Mouse (Mus musculus) frontal cortex, adult 2 months (tissue): ENCODE results near the gene Slc39a11. TPM values are rescaled to one million over a fixed set of nuclear protein-coding genes. Genes with fewer than 3 reads are reported as not detected.

ENCODE experiments used
- DNase-seq, 2 experiments: peaks; one replicate each; pipeline ENCODE4 v3.0.0; 2022; ENCODE audit warnings: low spot score in 1 of 2; ENCODE audit errors: extremely low spot score in 1 of 2
- polyA plus RNA-seq: library from polyadenylated mRNA; depleted of rRNA; stranded (reverse); fragments of >200 nt; gene quantifications from 2 replicates; pipeline ENCODE4 v1.2.3, GENCODE M21; 2012

Slc39a11 gene
- polyA plus RNA-seq, 1 experiment: 12.3 TPM

- no peak for DNase-seq
These were observed 224.0 kb downstream of the Slc39a11 start for GRCm38 (mm10) chr11:113425882-113426281.

GRCm38 (mm10) chr11:113425454-113425853 lies 224.4 kb downstream of the Slc39a11 start:
- DNase-seq: no peak

DNA sequence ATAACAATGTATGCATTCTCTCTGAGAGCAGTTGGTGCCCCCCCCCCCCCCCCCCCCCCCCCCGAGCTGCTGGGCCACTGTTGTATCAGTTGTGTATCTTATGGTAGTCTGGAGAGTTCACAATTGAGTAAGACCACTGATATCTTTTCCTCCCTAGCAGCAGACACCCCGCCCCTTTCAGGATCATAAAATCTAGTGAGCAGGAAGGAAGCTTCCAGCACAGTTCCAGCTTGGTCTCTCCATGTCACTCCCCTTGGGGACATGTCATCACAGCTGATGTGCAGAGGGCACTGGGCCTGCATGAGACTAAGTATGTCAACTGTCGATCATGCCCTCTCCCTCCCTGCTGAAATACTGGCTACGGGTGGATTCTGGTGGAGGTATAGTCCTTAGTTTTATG lies 225.1 kb downstream of the Slc39a11 start:
- no peak for DNase-seq

DNA sequence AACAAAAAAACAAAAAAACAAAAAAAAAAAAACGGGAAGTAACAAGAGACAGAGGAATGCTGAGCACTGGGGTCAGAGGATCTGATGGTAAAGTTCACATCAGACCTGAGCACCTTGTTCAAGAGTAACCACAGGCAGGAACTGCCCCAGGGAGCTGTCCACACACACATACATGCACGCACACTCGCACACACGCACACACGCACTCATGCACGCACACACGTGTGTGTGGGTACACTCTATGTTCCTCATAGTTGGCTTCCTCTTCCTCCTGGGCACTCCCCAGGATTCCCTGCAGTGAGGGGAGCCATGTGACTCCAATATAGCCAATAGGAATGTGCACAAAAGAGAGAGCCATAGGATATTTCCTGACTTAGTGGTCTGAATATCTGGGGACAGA lies 227.3 kb downstream of the Slc39a11 start:
- no peak for DNase-seq

- DNase-seq: peak; percentile 38 to 70
These were observed 230.8 kb downstream of the Slc39a11 start for GRCm38 (mm10) chr11:113418921-113419655.

- no peak for DNase-seq
These were observed 231.9 kb downstream of the Slc39a11 start for GRCm38 (mm10) chr11:113417948-113418347.

GRCm38 (mm10) chr11:113412545-113412944 lies 237.3 kb downstream of the Slc39a11 start:
- DNase-seq: peak in 1 of 2 experiments; percentile 23

GRCm38 (mm10) chr11:113411798-113412197 lies 238.1 kb downstream of the Slc39a11 start:
- DNase-seq: no peak

DNA sequence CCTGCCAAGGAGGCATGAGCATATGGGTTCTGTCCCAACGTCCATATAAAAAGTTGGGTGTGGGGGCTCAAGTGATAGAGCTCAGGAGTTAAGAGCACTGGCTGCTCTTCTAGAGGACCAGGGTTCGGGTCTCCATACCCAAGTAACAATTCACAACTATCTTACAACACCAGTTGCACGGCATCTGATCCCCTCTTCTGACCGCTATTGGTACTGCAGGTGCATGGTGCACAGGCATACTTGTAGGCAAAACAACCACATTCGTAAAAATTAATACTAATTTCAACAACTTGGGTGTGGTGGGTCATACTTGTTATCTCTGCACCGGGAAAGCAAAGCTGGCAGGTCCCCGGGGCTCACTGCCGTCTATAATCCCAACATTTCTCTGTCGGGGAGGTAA lies 240.8 kb downstream of the Slc39a11 start:
- no peak for DNase-seq

DNA sequence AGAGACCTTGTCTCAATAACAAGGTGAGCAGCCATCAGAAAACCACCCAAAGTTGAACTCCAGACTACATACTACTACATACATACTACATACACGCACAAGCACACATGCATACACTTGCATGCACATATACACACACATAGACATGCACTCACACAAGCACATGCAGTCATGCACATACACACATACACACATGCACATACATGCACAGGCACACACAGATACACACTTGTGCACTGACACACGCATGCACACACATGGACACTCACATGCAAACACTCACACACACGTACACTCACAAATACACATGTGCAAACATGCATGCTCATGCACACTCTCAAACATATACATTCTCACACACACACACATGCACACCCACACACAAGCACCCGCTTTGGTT lies 242.4 kb downstream of the Slc39a11 start:
- no peak for DNase-seq

DNA sequence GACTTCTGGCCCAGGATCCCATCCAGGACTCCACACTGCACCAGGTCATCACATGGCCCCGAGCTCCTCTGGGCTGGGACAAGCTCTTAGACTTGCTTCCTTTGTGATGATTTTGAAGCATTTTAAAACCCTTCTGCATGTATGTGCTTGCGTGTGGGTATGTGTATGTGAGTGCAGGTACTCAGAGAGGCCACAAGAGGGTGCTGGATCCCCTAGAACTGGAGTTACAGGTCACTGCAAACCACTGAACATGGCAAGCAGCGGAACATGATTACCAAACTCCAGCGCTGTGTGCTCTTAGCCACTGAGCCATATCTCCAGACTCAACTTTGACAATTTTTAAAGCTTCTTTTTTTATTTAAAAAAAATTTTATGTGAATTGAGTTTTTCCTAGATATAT lies 249.0 kb downstream of the Slc39a11 start:
- DNase-seq: no peak

DNA sequence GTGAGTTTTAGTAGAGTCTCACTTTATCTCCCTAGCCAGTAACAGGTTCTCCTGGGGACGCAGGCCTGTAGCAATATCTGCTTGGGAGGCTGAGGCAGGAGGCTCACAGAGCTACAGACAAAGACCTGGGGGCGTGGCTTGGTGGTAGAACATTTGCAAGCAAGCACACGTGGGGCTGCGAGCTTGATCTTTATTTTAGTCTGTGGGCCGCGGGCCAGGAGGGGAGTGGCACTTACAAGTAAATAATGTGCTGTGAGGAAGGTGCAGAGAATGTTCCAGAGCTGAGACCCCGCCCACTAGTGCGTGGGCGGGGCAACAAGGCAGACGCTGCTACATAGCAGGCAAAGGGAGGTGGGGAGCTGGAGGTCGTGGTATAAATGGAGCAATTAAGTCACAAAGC lies 250.3 kb downstream of the Slc39a11 start:
- no peak for DNase-seq

- DNase-seq: no peak
These were observed 252.5 kb downstream of the Slc39a11 start for GRCm38 (mm10) chr11:113397394-113397793.

DNA sequence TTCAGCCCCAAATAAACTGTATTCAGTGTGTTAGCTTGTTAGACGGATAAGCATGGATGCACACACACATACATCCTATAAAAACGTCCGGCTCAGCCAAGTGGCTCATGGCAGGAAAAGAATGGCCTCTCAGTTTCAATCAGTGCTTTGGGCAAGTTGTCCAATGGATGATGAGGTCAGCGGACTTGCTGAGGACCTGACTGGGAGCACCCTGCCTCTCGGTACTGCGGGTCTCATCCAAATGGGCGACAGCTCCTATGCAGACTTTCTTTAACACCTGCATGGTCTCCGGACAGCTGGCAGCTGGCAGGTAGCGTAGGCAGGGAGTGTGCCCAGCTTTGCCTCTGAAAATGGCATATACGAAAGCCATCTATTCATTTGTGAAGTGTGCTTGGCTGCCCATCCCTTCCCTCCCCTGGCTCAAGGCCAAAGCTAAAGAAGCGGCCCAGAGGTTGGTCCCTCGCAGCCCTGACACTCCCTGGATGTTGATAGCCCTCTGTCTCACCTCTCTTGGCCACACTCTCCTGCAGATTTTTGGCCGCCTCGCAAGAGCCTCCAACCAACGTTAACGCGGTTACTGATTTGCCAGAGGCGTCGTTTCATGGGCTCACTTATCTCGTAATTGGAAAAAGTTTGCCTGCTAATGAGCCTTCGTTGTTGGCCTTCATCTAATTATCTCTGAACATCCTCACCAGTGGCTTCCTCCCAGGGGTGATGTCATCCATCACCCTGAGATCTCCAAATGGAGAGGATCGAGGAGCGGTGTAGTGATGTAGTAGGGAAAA lies 256.3 kb downstream of the Slc39a11 start:
- no peak for DNase-seq

- DNase-seq: peak in 1 of 2 experiments; percentile 23
These were observed 258.2 kb downstream of the Slc39a11 start for GRCm38 (mm10) chr11:113391664-113392063.

- peak in 1 of 2 experiments; percentile 30 for DNase-seq
These were observed 260.2 kb downstream of the Slc39a11 start for GRCm38 (mm10) chr11:113389637-113390036.

- DNase-seq: no peak
These were observed 267.0 kb downstream of the Slc39a11 start for GRCm38 (mm10) chr11:113382674-113383571.

- DNase-seq: no peak
These were observed 268.3 kb downstream of the Slc39a11 start for GRCm38 (mm10) chr11:113381550-113381949.

- no peak for DNase-seq
These were observed 271.0 kb downstream of the Slc39a11 start for GRCm38 (mm10) chr11:113378867-113379266.

DNA sequence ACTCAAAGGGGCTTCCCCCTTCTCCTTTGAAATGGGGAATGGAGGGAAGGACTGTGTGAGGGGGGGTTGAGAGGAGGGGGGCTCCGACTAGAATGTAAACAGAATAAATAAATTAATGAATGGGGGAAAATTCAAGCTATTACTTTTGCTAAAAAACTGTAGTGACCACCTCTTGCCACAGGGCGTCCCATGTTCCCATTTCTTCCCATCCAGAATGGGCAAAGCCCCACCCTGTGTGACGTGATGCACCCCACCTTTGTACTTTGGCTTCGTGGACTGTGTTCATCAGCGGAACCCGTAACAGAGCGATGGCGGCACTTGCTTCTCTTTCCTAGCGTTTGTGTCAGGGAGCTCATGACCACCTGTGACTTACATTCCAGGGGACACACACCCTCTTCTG lies 273.8 kb downstream of the Slc39a11 start:
- DNase-seq: no peak

DNA sequence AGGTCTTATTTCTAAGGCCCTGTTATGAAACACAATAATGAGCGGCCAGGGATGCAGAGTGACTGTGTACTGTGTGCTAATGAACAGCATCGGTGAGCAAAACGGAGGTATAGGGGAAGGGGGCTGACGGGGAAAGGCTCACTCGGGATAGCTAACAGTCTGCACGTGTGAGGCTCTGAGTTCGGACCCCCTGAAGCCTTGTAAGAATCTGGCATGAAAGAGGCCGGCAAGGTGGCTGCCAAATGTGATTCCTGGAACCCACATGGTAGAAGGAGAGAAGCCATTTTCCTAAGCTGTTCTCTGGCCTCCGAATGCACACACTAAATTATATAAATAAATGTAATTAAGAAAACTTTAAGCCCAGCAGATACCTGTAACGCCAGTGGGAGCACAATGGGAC lies 276.0 kb downstream of the Slc39a11 start:
- no peak for DNase-seq
